Mouse (Mus musculus): Measurements from ENCODE around the gene A830031A19Rik.

DNA sequence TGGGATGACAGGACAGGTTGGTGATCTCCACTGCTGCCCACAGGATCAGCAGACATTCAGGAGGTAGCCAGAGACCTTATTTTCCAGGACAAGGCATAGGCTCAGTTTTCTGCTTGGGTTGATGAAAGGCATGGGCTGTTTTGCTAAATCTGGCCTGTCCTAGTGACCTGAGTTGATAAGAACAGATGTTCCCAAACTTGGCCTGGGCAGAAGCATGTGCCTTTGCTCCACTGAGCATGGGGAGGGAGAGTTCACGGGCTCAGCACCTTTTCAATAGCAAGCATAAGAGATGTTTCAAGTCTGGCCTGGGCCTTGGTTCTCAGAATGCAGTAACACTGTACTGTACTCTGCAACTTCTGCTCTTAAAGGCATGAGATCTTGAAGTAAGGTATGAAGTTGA is 54.1 kb downstream of the A830031A19Rik start:
- TF ChIP-seq CTCF (IDR thresholded peaks at IDR 0.05; ENCODE audit: low read depth, low read length) (no peak), POLR2AphosphoS5 (IDR thresholded peaks at IDR 0.05; ENCODE audit: insufficient replicate concordance, low read depth, low read length) (no peak), GATA1 (IDR thresholded peaks at IDR 0.05; ENCODE audit: borderline replicate concordance, low read length) (no peak)

All from G1E (cell line).